Mouse (Mus musculus): Measurements from ENCODE around the gene March2.

The March2 gene

GRCm38 (mm10) chr17:33717982-33718381 is 488 bp downstream of the March2 start:
- no peak for DNase-seq

GRCm38 (mm10) chr17:33717246-33717645 is 1.2 kb downstream of the March2 start:
- DNase-seq = no peak

DNA sequence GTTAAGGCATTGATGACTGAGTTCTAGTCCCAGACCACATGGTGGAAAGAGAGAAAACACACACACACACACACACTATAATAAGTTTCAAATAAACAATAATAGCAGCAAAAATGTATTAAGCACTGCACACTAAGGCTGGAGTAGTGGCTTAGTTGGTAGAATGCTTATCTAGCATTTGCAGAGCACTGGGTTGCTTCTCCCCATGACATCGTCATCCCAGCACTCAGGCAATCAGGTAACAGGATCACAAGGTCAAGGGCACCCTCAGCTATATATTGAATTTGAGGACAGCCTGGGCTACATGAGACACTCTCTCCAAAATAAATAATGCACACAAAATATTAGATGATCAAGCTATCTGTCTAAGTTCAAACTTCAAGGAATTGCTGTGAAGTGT is 3.7 kb downstream of the March2 start:
- no peak for DNase-seq

DNA sequence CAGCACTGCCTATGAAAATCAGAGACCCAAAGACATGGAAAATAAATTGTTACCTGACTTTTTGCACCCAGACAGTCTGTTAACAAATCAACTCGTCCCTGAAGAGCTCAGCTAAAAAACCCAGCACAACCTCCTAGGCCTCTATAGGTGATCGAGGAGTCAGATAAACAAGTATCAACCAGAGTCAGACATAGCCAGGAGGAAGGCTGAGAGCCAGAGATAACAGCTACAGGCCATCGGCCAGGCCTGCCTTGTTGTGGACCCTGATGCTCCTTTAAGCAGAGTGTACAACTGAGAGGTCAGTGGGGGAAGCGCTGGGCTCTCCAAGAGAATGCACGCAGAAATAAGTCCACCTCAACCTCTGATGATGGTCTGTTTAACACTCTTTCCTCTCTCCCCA is 5.2 kb downstream of the March2 start:
- no peak for DNase-seq

DNA sequence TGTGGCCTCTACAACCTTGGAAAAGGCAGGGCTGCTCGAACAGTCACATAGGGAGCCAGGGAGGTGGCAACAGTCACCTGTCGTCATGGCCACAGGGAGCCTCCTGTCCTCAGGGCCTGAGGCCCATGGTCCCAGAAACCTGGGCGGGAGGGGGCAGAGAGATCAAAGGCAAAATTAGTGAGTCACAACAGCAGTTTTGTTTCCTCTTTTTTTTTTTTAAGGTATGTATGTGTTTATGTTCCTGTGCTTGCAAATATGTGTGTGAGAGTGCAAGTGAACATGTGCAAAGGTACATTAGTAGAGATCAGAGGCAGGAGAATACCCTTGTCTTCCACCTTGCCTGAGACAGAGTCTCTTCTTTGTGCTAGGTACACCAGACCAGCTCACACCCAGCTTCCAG is 8.6 kb downstream of the March2 start:
- DNase-seq = no peak

- DNase-seq = no peak
Observed at GRCm38 (mm10) chr17:33703091-33703490, 15.4 kb downstream of the March2 start.

GRCm38 (mm10) chr17:33702178-33702577 is 16.3 kb downstream of the March2 start:
- no peak for DNase-seq

DNA sequence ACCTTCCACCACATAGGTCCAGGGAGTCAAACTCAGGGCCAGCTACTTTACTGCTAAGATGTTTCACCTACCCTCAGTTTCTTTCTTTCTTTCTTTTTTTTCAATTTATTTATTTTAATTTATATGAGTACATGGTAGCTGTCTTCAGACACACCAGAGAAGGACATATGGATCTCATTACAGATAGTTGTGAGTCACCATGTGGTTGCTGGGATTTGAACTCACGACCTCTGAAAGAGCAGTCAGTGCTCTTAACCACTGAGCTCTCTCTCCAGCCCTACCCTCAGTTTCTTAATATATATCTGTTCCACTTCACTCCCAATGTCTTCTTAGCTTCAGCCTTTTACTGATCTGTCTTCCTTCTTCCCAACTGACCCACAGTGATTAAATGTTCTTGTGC is 23.0 kb downstream of the March2 start:
- no peak for DNase-seq

GRCm38 (mm10) chr17:33686760-33687159 is 31.7 kb downstream of the March2 start, which contains the start of gene Hnrnpm:
Gene Hnrnpm, minus strand, starts transcription at chr17:33686860.
- DNase-seq = no peak

GRCm38 (mm10) chr17:33685249-33685653 is 33.2 kb downstream of the March2 start:
- peak; percentile 99 for DNase-seq

- DNase-seq = peak; percentile 76 to 77
Observed at GRCm38 (mm10) chr17:33684671-33685231, 33.7 kb downstream of the March2 start.

- DNase-seq = no peak
Observed at GRCm38 (mm10) chr17:33681767-33682166, 36.7 kb downstream of the March2 start.

DNA sequence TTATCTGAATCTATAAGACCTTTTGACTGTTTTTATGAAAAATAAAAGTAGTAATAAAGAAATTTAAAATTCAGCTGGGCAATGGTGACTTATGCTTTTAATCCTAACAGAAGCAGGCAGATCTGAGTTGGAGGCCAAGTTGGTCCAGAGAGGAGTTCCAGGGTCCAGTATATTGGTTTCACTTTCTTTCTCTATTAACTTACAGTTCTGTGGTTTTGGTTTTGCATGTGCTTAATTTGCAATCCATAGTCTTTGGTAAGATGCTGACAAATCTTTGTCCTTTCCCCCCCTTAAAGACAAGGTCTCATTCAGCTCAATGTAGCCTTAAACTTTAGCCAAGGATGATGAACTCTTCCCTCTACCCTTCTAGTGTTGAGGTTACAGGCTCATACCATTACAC is 39.7 kb downstream of the March2 start:
- DNase-seq = no peak

DNA sequence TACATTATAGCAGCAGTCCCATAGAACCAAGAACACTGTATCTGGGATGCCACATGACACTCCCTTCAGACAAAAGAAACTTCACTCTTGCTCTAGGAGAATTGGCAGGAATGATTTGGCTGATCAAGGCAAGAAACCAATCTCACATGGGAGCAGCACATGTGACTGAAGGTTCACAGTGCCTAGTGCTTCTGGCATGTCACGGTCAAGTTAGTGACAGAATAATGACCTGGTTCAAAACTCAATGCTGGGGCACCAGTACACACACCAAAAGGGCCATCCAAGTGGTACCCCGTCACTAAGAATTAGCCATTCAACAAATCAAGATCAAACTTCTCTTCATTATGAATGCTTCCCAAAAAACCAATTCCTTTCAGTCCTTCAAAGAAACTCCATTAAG is 42.4 kb downstream of the March2 start:
- DNase-seq = no peak

DNA sequence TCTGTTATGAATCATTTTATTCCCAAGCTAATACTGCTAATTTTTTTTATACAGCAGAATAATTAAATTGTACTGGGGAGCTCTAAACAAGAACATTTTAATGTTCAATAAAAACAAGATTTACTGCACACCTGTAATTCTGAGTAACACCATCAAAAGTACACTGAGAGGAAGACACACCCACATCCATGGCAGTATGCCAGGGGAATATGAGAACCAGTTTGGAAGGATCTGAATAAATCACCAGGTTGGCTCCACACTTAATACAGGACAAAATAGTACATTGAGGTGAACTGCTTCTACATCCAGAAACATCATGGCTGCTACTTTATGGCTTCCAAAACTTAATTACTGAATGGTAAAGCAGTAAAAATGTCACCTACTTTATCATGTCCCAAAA is 43.0 kb downstream of the March2 start:
- DNase-seq = peak in 1 of 2 experiments; percentile 18

DNA sequence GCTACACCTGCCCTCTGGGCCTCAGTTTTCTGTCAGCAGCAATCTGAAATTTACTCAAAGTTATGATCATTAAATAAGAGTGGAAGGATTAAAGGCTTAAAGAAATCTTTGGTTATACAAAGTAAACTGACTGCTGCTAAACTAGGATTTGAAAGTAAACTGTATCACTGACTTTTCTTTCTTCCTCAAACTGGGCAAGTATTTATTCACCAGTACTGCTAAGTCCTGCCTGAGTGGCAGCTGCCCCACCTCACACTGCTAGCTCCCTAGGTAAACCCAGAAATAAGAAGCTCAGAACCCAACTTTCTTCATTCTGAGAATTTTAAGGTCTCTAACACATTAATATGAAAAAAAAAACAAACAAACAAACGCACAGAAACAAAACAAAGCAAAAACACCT is 44.6 kb downstream of the March2 start:
- no peak for DNase-seq

GRCm38 (mm10) chr17:33669681-33670080 is 48.8 kb downstream of the March2 start:
- DNase-seq = no peak

- DNase-seq = no peak
Observed at GRCm38 (mm10) chr17:33666813-33667212, 51.7 kb downstream of the March2 start.

- DNase-seq = no peak
Observed at GRCm38 (mm10) chr17:33649781-33650475, 68.5 kb downstream of the March2 start.

DNA sequence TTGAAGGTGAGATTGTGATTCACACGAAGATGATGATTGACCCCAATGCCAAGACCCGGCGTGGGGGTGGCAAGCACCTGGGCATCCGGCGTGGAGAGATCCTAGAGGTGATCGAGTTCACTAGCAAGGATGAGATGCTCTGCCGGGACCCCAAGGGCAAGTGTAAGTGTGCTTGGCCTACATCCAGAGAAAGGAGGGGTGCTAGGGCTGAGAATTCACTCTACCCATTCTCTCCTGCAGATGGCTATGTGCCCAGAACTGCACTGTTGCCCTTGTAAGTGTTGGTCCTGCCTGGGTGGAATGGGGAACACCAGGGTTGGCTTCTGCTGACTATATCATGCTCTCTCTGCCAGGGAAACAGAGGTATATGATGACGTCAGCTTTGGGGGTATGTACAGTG is 73.4 kb downstream of the March2 start:
- DNase-seq = no peak

DNA sequence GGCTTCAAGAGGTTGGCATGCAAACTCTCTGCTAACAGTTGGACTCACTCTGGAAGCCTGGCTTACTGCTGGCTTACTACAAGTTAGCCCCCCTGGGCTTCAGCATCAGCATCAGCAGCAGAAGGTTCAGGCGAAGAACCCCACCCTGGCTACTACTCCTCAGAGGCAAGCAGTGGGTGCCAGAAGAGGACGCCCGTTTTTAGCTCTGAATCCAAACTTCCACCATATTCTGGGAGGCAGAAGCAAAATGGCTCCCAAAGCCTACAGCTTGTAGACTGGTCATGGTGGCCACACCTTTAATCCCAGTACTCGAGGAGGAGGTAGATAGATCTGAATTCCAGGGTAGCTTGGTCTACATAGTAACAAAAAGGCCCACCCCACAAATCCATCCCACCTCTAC is 74.4 kb downstream of the March2 start:
- no peak for DNase-seq

DNA sequence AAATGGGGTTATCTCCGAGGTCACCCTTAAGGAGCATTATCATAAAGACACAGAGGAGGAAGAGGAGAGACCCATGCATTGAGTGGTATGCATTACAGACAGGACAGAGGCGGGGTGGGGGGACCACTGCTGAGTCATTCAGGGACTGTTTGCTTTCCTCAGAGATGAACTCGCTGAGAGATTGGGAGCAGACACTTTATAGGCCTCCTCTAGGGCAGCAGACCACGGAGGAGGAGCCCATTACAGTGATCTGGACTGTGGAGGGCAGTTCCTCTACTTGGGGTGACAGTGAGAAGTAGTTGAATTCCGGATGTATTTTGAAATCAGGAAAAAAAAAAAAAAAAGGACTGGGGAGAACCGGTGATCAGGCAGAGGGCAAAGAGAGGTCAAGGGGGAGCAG is 78.7 kb downstream of the March2 start:
- no peak for DNase-seq

DNA sequence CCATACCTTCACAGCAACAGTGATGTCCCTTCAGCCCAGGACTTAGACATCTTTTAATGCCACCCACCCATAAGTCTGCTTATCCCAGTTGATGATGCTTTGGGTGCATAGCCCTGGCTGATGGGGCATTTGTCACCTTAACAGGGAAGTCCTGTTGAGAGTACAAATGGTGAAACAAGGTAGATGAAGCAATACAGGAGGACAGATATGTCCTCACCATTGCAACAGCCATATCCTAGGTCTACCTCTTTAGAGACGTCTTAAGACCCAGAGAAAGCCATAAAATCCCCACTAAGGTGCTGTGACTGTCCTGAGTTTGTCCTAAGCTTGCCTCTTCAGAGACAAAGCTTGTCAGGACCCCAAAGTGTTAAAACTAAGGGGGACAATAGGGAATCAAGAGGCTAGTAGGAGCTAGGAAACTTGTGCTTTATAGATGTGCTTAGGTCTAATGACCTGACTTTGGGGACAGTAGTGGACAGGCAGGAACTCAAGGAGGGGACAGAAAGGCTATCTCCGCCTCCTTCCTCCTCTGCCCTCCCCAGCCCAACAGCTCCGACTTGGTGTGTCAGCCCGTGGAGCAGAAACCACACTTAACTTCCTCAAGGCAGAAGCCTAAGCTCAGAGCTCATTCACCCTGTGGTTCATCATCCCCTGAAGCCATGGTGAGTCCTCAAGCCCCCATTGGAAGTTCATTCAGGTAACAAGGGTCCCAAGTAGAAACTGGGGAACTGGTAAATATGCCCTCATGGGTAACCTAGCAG is 80.8 kb downstream of the March2 start, which contains the start of gene Pram1:
Pram1 (plus strand) TSS at position 541 of the 761 bp plus-strand sequence.
- peak in 1 of 2 experiments; percentile 28 for DNase-seq

DNA sequence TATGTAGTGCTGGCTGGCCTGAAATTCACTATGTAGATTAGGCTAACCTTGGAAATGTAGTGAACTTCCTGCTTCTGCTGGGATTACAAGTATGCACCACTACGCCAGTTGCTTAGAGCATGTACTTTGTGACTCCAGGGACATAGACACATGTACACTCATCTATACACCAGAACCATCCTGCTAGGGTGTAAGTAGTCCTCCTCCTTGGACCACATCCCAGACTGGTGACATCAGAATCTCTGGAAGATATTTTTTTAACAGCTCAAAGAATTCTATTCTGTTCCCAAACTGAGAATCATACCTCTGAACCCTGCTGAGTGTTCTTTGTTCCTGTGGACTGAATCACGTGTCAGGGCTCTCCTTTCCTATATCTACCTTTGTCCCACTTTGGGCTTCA is 81.4 kb downstream of the March2 start:
- DNase-seq = peak in 1 of 2 experiments; percentile 9

All from lung, postnatal 4 days (tissue).